Mouse (Mus musculus) thymus, adult 2 months (tissue): ENCODE data around the gene Chst14. TPM values are rescaled to one million over a fixed set of nuclear protein-coding genes. Genes with fewer than 3 reads are reported as not detected.

Source experiments
- DNase-seq: peaks from one replicate; pipeline ENCODE4 v3.0.0; 2021
- H3K27ac ChIP-seq: fragments of 200-500 bp; 2 replicates; pipeline ENCODE4 v1.5.1; 2012; ENCODE audit warnings: low read length, control low read depth; ENCODE audit not compliant: control insufficient read depth, insufficient read depth
- H3K27me3 ChIP-seq: fragments of 200-500 bp; 2 replicates; pipeline ENCODE4 v1.6.1; 2012; ENCODE audit warnings: mild to moderate bottlenecking, low read length, moderate library complexity, mixed read lengths; ENCODE audit not compliant: control insufficient read depth, insufficient read depth
- H3K36me3 ChIP-seq: fragments of 200-500 bp; 2 replicates; pipeline ENCODE4 v1.6.1; 2012; ENCODE audit warnings: mild to moderate bottlenecking, low read length, moderate library complexity; ENCODE audit not compliant: control insufficient read depth, insufficient read depth
- H3K4me1 ChIP-seq: fragments of 200-500 bp; replicated peaks from 2 replicates; pipeline ENCODE4 v1.6.1; 2012; ENCODE audit warnings: low read length; ENCODE audit not compliant: control insufficient read depth, insufficient read depth
- H3K4me3 ChIP-seq: fragments of 200-500 bp; 2 replicates; pipeline ENCODE4 v1.5.1; 2012; ENCODE audit warnings: mild to moderate bottlenecking, low read length, control low read depth, moderate library complexity; ENCODE audit not compliant: control insufficient read depth, insufficient read depth
- CTCF ChIP-seq: fragments of 200-500 bp; IDR thresholded peaks from 2 replicates; pipeline ENCODE4 v1.5.1; 2012; ENCODE audit warnings: mild to moderate bottlenecking, control low read depth, low read length, moderate library complexity, borderline replicate concordance; ENCODE audit not compliant: control insufficient read depth, poor library complexity, insufficient read depth; ENCODE audit errors: extremely low read depth
- POLR2A ChIP-seq: fragments of 200-500 bp; IDR thresholded peaks from 2 replicates; pipeline ENCODE4 v1.6.1; 2012; ENCODE audit warnings: mild to moderate bottlenecking, low read length, control low read depth, moderate library complexity; ENCODE audit not compliant: control insufficient read depth, poor library complexity, insufficient read depth; ENCODE audit errors: extremely low read depth
- WGBS: fragments of 180-500 bp; shearing (Covaris S2); methylation state at CpG from one replicate; pipeline ENCODE4 v1.1.7; 2018; 5-methylcytosine and 5-hydroxymethylcytosine counted together
- polyA plus RNA-seq: library from polyadenylated mRNA; depleted of rRNA; stranded (reverse); fragments of >200 nt; gene quantifications from 2 replicates; pipeline ENCODE4 v1.2.3, GENCODE M21; 2012

The Chst14 gene
- polyA plus RNA-seq, 1 experiment: 9.0 TPM

DNA sequence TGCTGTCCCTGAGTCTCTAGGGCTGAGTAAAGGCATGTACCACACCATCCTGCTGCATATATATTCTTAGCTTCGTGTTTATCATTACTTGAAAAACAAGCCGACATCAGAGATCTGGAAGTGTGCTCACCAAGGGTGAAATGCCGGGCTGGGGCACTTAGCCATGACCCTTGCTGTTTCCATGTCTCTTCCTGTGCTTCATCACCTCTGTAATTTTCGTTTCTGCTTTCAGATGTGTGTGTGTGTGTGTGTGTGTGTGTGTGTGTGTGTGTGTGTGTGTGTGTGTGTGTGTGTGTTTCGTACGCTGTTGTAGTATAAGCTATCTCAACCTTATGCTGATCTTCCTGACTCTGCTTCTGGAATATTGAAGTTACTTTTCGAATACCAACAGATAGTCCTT, 15.0 kb downstream of the Chst14 start:
- no peaks in the 10 kb centered on the region for H3K4me1 ChIP-seq
- H3K4me3 ChIP-seq: no peak overlapping the region
- TF ChIP-seq POLR2A (no peak), CTCF (no peak)
- DNase-seq: no peak
- no peak overlapping the region for H3K27ac ChIP-seq
- H3K36me3 ChIP-seq: no peaks in the 10 kb centered on the region
- no peaks in the 10 kb centered on the region for H3K27me3 ChIP-seq
- WGBS: 78% methylated on average over 7 of the region's 7 CpGs

DNA sequence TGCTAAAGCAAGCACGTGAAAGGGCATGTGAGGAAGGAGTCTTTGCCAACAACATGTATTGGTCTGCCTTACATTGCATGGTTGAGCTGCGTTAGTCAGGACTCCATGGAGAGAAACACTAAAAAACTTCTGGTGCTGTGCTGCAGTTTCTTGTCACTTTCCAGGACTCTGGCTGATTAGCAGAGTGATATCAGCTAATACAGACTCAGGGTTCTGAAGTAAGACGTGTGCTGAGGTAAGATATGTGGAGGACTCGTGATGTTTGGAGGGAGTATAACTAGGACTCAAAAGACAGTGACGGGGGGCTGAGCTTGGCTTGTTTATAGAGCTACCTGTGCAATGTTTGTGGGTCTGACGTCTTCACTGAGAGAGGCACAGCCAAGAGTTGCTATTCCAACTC, 16.9 kb downstream of the Chst14 start:
- no peak for DNase-seq
- TF ChIP-seq POLR2A (no peak), CTCF (no peak)
- no peak overlapping the region for H3K4me3 ChIP-seq
- H3K4me1 ChIP-seq: no peaks in the 10 kb centered on the region
- 99% methylated on average over 6 of the region's 6 CpGs for WGBS
- no peaks in the 10 kb centered on the region for H3K27me3 ChIP-seq
- H3K36me3 ChIP-seq: no peaks in the 10 kb centered on the region
- H3K27ac ChIP-seq: no peak overlapping the region

DNA sequence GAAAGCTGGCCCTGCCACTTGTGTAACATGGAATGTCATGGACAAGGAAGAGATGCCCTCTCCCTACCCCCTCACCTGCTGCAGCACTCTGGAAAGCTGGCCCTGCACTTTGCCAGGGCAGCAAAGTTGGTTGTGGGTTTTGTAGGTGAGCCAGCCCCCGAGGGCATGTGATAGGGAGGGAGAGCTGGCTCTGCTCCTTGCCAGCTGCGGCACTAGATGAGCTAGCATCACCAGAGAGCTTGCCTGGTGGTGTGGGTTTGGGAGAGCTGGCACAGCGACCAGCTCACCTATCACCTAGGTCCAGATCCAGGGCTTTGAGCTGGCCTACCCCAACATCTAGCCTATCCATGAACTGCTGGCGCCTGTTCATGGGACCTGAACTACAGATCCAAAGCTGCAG, 22.5 kb downstream of the Chst14 start:
- 83% methylated on average over 4 of the region's 4 CpGs for WGBS
- no peak for TF ChIP-seq CTCF
- no peak for TF ChIP-seq POLR2A
- Histone ChIP-seq H3K4me1 (no peaks in the 10 kb centered on the region), H3K27ac (no peak overlapping the region), H3K4me3 (no peak overlapping the region), H3K27me3 (no peaks in the 10 kb centered on the region), H3K36me3 (no peaks in the 10 kb centered on the region)
- DNase-seq: no peak

DNA sequence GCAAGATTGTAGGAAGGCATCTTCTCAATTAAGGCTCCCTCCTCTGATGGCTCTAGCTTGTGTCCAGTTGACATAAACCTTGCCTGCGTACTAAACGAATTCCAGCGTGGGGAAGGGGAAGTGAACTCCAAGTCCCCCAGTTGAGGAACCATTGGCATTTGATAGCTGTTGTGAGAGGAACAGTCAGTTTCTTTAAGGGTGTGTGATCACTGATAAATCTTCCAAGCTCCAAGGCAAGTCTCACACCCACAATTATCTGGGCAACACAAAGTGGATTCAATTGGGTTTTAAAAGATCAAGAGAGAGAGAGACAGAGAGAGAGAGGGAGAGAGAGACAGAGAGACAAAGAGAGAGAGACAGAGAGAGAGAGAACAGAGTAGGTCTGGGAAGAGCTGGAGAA, 23.4 kb downstream of the Chst14 start:
- 52% methylated on average over 3 of the region's 3 CpGs for WGBS

DNA sequence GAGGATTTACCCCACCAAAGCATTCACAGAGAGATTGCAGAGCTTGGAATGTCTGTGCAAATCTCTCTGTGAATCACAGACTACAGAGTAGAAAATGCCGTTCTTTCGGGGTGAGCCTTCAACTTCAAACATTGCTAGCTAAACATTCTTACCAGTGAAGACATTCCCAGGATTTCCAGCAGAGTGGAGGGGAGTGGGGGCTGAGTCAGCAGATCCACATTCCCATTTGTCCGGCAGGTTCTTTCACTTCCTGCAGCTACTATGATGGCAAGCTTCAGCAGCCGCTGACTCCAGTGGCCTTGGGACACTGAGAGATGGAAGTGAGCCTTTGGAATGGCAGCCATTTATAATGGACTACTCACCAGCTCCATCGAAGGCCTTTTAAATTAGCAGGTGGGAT, 30.2 kb downstream of the Chst14 start:
- no peaks in the 10 kb centered on the region for H3K36me3 ChIP-seq
- no peak overlapping the region for H3K4me3 ChIP-seq
- DNase-seq: no peak
- WGBS: 93% methylated on average over 5 of the region's 5 CpGs
- no peak for TF ChIP-seq CTCF
- TF ChIP-seq POLR2A: no peak
- no peaks in the 10 kb centered on the region for H3K4me1 ChIP-seq
- H3K27me3 ChIP-seq: no peaks in the 10 kb centered on the region
- H3K27ac ChIP-seq: no peak overlapping the region

More for the DNA sequence above, 23.4 kb downstream of the Chst14 start:
- Histone ChIP-seq H3K27me3 (no peaks in the 10 kb centered on the region), H3K4me1 (no peaks in the 10 kb centered on the region), H3K36me3 (no peaks in the 10 kb centered on the region), H3K4me3 (no peak overlapping the region), H3K27ac (no peak overlapping the region)
- no peak for DNase-seq
- TF ChIP-seq CTCF: no peak
- no peak for TF ChIP-seq POLR2A

DNA sequence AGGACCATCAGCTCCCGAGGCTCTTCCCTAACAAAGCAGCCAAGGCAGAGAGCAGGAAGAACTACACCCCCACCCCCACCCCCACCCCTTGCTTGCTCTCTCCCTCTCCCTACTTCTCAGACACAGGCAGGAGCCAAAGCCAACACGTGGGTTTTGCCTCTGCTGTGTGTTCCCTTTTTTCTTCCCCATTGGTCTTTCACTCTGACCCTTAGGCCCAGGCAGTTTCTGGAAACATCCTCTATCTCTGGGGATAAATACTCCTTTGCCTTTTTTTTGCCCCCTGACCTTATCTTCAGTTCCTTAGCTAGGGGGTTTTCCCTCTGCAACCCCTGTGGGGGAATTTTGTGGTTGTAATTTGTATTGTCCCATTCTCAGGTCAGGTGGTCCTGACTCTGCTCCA, 33.3 kb downstream of the Chst14 start:
- H3K4me3 ChIP-seq: no peak overlapping the region
- TF ChIP-seq CTCF (no peak), POLR2A (no peak)
- no peak for DNase-seq
- WGBS: 16% methylated on average over 2 of the region's 2 CpGs
- no peaks in the 10 kb centered on the region for H3K36me3 ChIP-seq
- no peak overlapping the region for H3K27ac ChIP-seq
- H3K27me3 ChIP-seq: no peaks in the 10 kb centered on the region
- H3K4me1 ChIP-seq: no peaks in the 10 kb centered on the region

DNA sequence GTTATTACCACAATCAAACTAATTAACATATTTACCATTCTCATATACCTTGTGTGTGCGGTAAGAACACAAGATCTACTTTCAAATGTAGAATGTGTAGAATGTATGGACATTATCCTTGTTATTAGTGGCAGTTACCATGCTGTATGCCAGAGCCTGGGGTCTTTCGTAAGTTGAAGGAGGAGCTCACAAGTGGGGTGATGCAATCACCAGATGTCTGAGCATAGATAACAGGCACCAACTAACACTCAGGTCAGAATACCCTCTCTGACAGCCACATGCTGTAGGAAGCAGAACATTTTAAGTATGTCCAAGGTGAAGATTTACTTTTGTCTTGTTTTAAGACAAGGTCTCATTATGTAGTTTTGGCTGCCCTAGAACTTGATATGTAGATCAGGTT, 34.1 kb downstream of the Chst14 start:
- WGBS: 97% methylated on average over 2 of the region's 2 CpGs
- Histone ChIP-seq H3K27me3 (no peaks in the 10 kb centered on the region), H3K36me3 (no peaks in the 10 kb centered on the region), H3K4me1 (no peaks in the 10 kb centered on the region), H3K4me3 (no peak overlapping the region), H3K27ac (no peak overlapping the region)
- no peak for TF ChIP-seq POLR2A
- no peak for TF ChIP-seq CTCF
- DNase-seq: no peak
